Mouse (Mus musculus) lung, embryonic 14.5 days (tissue): ENCODE measurements around the gene E330014E10Rik. TPM values are rescaled to one million over a fixed set of nuclear protein-coding genes. Genes with fewer than 3 reads are reported as not detected.
"Not testable (repeated sequence)": the region's sequence is repeated elsewhere in the genome, so short reads cannot be mapped to it uniquely, and the experiment has no call there.

Source experiments
- ATAC-seq: fragments of 200-750 bp; cut with Nextera tagmentation; 2 replicates; pipeline ENCODE4 v1.8.0; 2017; ENCODE audit warnings: mild to moderate bottlenecking, moderate TSS enrichment, moderate library complexity; ENCODE audit not compliant: insufficient read depth
- DNase-seq: peaks from one replicate; pipeline ENCODE4 v3.0.0-alpha.2; 2015
- H3K27ac ChIP-seq: fragments of 300-500 bp; sonication (generic); 2 replicates; pipeline ENCODE4 v1.5.1; 2014; ENCODE audit warnings: low read depth, mild to moderate bottlenecking, moderate library complexity
- H3K27me3 ChIP-seq: fragments of 300-500 bp; sonication (generic); 2 replicates; pipeline ENCODE4 v1.6.1; 2014; ENCODE audit warnings: low read length, control low read depth; ENCODE audit not compliant: insufficient read depth
- H3K36me3 ChIP-seq: fragments of 300-500 bp; sonication (generic); 2 replicates; pipeline ENCODE4 v1.6.1; 2014; ENCODE audit warnings: control low read depth; ENCODE audit not compliant: insufficient read depth
- H3K4me1 ChIP-seq: fragments of 300-500 bp; sonication (generic); 2 replicates; pipeline ENCODE4 v1.6.1; 2014; ENCODE audit warnings: antibody characterized with exemption, control low read depth; ENCODE audit not compliant: insufficient read depth
- H3K4me2 ChIP-seq: fragments of 300-500 bp; sonication (generic); 2 replicates; pipeline ENCODE4 v1.6.1; 2014; ENCODE audit warnings: mild to moderate bottlenecking
- H3K4me3 ChIP-seq: fragments of 300-500 bp; sonication (generic); 2 replicates; pipeline ENCODE4 v1.5.1; 2014; ENCODE audit warnings: low read depth, low read length
- H3K9ac ChIP-seq: fragments of 300-500 bp; sonication (generic); 2 replicates; pipeline ENCODE4 v1.6.1; 2014
- H3K9me3 ChIP-seq: fragments of 300-500 bp; sonication (generic); 2 replicates; pipeline ENCODE4 v1.6.1; 2016; ENCODE audit warnings: low read depth, low read length, control low read depth
- CTCF ChIP-seq: IDR thresholded peaks from 2 replicates; pipeline ENCODE4 v1.5.1; 2016; ENCODE audit warnings: antibody characterized with exemption, low read depth
- WGBS: fragments of 180-500 bp; shearing (Covaris S2); extraction: QIAGEN DNeasy Blood & Tissue Kit; methylation state at CpG from one replicate; pipeline ENCODE4 v1.1.7; 2014; 5-methylcytosine and 5-hydroxymethylcytosine counted together
- polyA plus RNA-seq: library from polyadenylated mRNA; unstranded; fragments of >200 nt; fragmentation: Nextera tagmentation; extraction: Ambion mirVana; gene quantifications from 2 replicates; pipeline ENCODE4 v1.2.1, GENCODE M21; 2014

The E330014E10Rik gene
- not detected in 2 replicates for polyA plus RNA-seq

- not testable (repeated sequence) for H3K4me2 ChIP-seq, DNase-seq, H3K36me3 ChIP-seq, H3K9me3 ChIP-seq, ATAC-seq, H3K27me3 ChIP-seq, H3K4me3 ChIP-seq, H3K4me1 ChIP-seq, H3K9ac ChIP-seq, H3K27ac ChIP-seq
- WGBS, result no CpG with 5 or more reads among the region's 2 CpGs
Measured at GRCm38 (mm10) chr5:95775690-95776089, at the start of gene E330014E10Rik. TSS of gene E330014E10Rik (plus strand) at chr5:95775990.

GRCm38 (mm10) chr5:95736073-95736472 lies 39.7 kb upstream of the E330014E10Rik start, which contains the start of gene Gm7978:
TSS of gene Gm7978 (minus strand) at chr5:95736173.
- not testable (repeated sequence) for H3K4me1 ChIP-seq, H3K9me3 ChIP-seq, H3K36me3 ChIP-seq, DNase-seq, H3K9ac ChIP-seq, ATAC-seq, H3K4me3 ChIP-seq, H3K4me2 ChIP-seq, H3K27ac ChIP-seq, H3K27me3 ChIP-seq
- WGBS, result no CpG with 5 or more reads among the region's 1 CpGs

- not testable (repeated sequence) for H3K4me2 ChIP-seq, H3K27ac ChIP-seq
Measured at GRCm38 (mm10) chr5:95741714-95742113, 34.1 kb upstream of the E330014E10Rik start, which contains the start of gene Gm7982. TSS of gene Gm7982 (plus strand) at chr5:95742014.

GRCm38 (mm10) chr5:95810841-95811240 lies 35.1 kb downstream of the E330014E10Rik start:
- H3K4me3 ChIP-seq, H3K9ac ChIP-seq, H3K36me3 ChIP-seq, DNase-seq, H3K4me1 ChIP-seq, ATAC-seq, H3K27ac ChIP-seq, H3K9me3 ChIP-seq, H3K27me3 ChIP-seq, H3K4me2 ChIP-seq: not testable (repeated sequence)
- 59% methylated on average over 2 of the region's 2 CpGs for WGBS

More at GRCm38 (mm10) chr5:95741714-95742113, 34.1 kb upstream of the E330014E10Rik start, which contains the start of gene Gm7982:
- ATAC-seq, H3K27me3 ChIP-seq, DNase-seq, H3K9me3 ChIP-seq, H3K4me3 ChIP-seq, H3K4me1 ChIP-seq, H3K9ac ChIP-seq, H3K36me3 ChIP-seq: not testable (repeated sequence)
- no CpG with 5 or more reads among the region's 3 CpGs for WGBS

GRCm38 (mm10) chr5:95836580-95836979 lies 60.8 kb downstream of the E330014E10Rik start:
- H3K36me3 ChIP-seq, result no peaks in the 10 kb centered on the region
- H3K27me3 ChIP-seq, result no peaks in the 10 kb centered on the region
- DNase-seq, result no peak
- no peak overlapping the region for H3K27ac ChIP-seq
- 56% methylated on average over 4 of the region's 4 CpGs for WGBS
- H3K4me3 ChIP-seq, result no peak overlapping the region
- no peak for TF ChIP-seq CTCF
- no peak for ATAC-seq
- H3K4me1 ChIP-seq, result no peaks in the 10 kb centered on the region
- H3K4me2 ChIP-seq, result no peak overlapping the region
- H3K9me3 ChIP-seq, result no peaks in the 10 kb centered on the region
- H3K9ac ChIP-seq, result no peak overlapping the region

- Histone ChIP-seq H3K4me2 (no peak overlapping the region), H3K27me3 (no peaks in the 10 kb centered on the region), H3K4me3 (no peak overlapping the region), H3K4me1 (no peaks in the 10 kb centered on the region), H3K9me3 (no peaks in the 10 kb centered on the region), H3K9ac (no peak overlapping the region), H3K36me3 (no peaks in the 10 kb centered on the region), H3K27ac (no peak overlapping the region)
- DNase-seq, result no peak
- ATAC-seq, result no peak
- WGBS, result 83% methylated on average over 3 of the region's 3 CpGs
- no peak for TF ChIP-seq CTCF
Measured at GRCm38 (mm10) chr5:95854030-95854429, 78.2 kb downstream of the E330014E10Rik start.

Other genes with a start within 250 kb of the E330014E10Rik start
- gene Gm7971, start 181.1 kb upstream of the E330014E10Rik start, polyA plus RNA-seq, result not detected in 2 replicates
- gene Gm7978, start 39.8 kb upstream of the E330014E10Rik start, polyA plus RNA-seq, result not detected in 2 replicates
- not detected in 2 replicates for gene Gm7982, start 34.0 kb upstream of the E330014E10Rik start, polyA plus RNA-seq
- gene Cxcl13, start 181.0 kb downstream of the E330014E10Rik start, polyA plus RNA-seq, result 2.4 and 2.7 TPM in 2 replicates